Mouse (Mus musculus) hindbrain, embryonic 13.5 days (tissue): ENCODE data around the gene Mapre3. TPM values are rescaled to one million over a fixed set of nuclear protein-coding genes. Genes with fewer than 3 reads are reported as not detected.
A peak's percentile ranks its signal among the peaks of the same experiment; 100 is the strongest.

Experiments
- ATAC-seq: fragments of 200-750 bp; cut with Nextera tagmentation; 2 replicates; pipeline ENCODE4 v1.8.0; 2017; ENCODE audit warnings: moderate TSS enrichment; ENCODE audit not compliant: low FRiP score
- H3K27ac ChIP-seq: fragments of 300-500 bp; sonication (generic); 2 replicates; pipeline ENCODE4 v1.5.1; 2015; ENCODE audit warnings: inconsistent platforms, mild to moderate bottlenecking, moderate library complexity
- H3K27me3 ChIP-seq: fragments of 300-500 bp; sonication (generic); 2 replicates; pipeline ENCODE4 v1.6.1; 2015; ENCODE audit warnings: mild to moderate bottlenecking, inconsistent platforms
- H3K36me3 ChIP-seq: fragments of 300-500 bp; sonication (generic); 2 replicates; pipeline ENCODE4 v1.6.1; 2015; ENCODE audit warnings: mild to moderate bottlenecking, inconsistent platforms
- H3K4me1 ChIP-seq: fragments of 300-500 bp; sonication (generic); replicated peaks from 2 replicates; pipeline ENCODE4 v1.6.1; 2015; ENCODE audit warnings: inconsistent platforms
- H3K4me2 ChIP-seq: fragments of 300-500 bp; sonication (generic); 2 replicates; pipeline ENCODE4 v1.6.1; 2015; ENCODE audit warnings: inconsistent platforms, mild to moderate bottlenecking, moderate library complexity
- H3K4me3 ChIP-seq: fragments of 300-500 bp; sonication (generic); 2 replicates; pipeline ENCODE4 v1.5.1; 2015; ENCODE audit warnings: mild to moderate bottlenecking, inconsistent platforms
- H3K9ac ChIP-seq: fragments of 300-500 bp; sonication (generic); 2 replicates; pipeline ENCODE4 v1.6.1; 2015; ENCODE audit warnings: mild to moderate bottlenecking, inconsistent platforms
- H3K9me3 ChIP-seq: fragments of 300-500 bp; sonication (generic); 2 replicates; pipeline ENCODE4 v1.6.1; 2016; ENCODE audit warnings: inconsistent platforms
- WGBS: fragments of 180-500 bp; shearing (Covaris S2); methylation state at CpG from one replicate; pipeline ENCODE4 v1.1.7; 2015; 5-methylcytosine and 5-hydroxymethylcytosine counted together
- polyA plus RNA-seq: library from polyadenylated mRNA; unstranded; fragments of >200 nt; fragmentation: Nextera tagmentation; extraction: Ambion mirVana; gene quantifications from 2 replicates; pipeline ENCODE4 v1.2.1, GENCODE M21; 2015

The Mapre3 gene
- polyA plus RNA-seq, 1 experiment from 2014 or later, result 115 TPM

DNA sequence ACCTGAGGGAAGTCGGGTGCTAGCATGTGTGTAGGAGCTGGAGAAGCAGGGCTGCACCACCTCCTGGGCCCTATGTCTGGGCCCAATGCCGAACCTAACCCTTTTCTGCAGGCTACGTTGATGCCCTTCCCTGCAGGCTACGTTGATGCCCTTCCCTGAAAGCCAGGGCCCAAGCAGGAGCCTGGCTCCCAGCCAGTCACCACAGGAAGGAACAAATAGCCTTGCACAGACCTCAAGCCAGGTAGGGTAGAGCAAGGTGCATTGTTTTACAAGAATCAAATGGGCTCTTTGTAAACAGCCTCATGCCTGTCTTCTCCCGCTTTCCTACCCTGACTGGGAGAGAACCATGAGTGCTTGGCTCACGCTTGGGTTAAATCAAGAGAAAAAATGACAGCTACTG is 11.4 kb downstream of the Mapre3 start:
- H3K36me3 ChIP-seq, result peaks cover 5% of the 10 kb centered on the region; the same call in 1 of the 2 replicates
- ATAC-seq, result no peak
- WGBS, result 78% methylated on average over 6 of the region's 6 CpGs
- H3K4me3 ChIP-seq, result no peak overlapping the region
- H3K4me1 ChIP-seq, result peaks cover 17% of the 10 kb centered on the region
- H3K27ac ChIP-seq, result no peak overlapping the region
- H3K9ac ChIP-seq, result 0 out of 2 replicates have a peak overlapping the region, but pooled peaks have one; percentile 24
- H3K27me3 ChIP-seq, result no peaks in the 10 kb centered on the region
- H3K4me2 ChIP-seq, result no peak overlapping the region
- H3K9me3 ChIP-seq, result no peaks in the 10 kb centered on the region

DNA sequence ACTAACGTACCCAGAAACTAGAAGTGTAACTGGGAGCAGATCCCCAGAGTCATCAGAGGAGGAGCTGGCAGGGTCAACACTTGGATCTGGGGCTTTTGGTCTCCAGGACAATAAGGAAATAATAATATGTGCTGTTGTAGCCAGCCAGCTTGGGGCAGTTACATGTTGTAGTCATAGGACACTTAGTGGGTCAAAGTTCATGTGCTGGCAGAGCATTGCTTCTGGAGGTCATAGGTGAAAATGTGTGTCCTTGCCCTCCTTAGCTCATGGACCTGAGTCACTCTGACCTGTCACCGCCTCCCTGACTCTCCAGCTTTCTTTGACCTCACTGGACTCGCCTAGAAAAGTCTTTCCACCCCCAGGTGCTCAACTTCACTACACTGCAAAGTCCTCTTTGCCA is 19.0 kb downstream of the Mapre3 start:
- ATAC-seq, result no peak
- H3K27ac ChIP-seq, result no peak overlapping the region
- no peaks in the 10 kb centered on the region for H3K27me3 ChIP-seq
- H3K4me2 ChIP-seq, result no peak overlapping the region
- H3K4me3 ChIP-seq, result no peak overlapping the region
- H3K9ac ChIP-seq, result no peak overlapping the region
- H3K9me3 ChIP-seq, result peaks cover 6% of the 10 kb centered on the region
- peaks cover 31% of the 10 kb centered on the region for H3K36me3 ChIP-seq
- 86% methylated on average over 3 of the region's 3 CpGs for WGBS
- no peaks in the 10 kb centered on the region for H3K4me1 ChIP-seq

DNA sequence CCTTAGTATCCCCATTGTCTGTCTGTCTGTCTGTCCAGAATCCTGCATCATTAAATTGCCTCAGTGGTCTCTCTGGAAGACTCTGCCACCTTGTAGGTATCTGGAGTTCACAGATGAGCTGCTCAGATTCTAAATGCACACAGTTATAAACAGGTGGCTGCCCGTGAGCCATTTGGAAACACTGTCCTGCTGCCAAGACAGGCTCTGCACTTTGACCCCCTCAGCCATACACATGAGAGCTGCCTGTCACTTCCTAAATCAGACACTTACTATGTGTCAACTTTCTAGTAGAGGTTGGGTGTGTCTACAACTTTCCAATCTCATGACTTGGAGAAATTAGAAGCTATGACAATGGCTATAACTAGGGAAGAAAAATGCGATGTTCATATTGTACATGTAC is 25.3 kb downstream of the Mapre3 start:
- H3K9me3 ChIP-seq, result peaks cover 6% of the 10 kb centered on the region
- H3K4me1 ChIP-seq, result no peaks in the 10 kb centered on the region
- WGBS, result 96% methylated on average over 2 of the region's 2 CpGs
- H3K27me3 ChIP-seq, result no peaks in the 10 kb centered on the region
- no peak overlapping the region for H3K9ac ChIP-seq
- no peak overlapping the region for H3K4me2 ChIP-seq
- H3K4me3 ChIP-seq, result no peak overlapping the region
- no peak for ATAC-seq
- H3K27ac ChIP-seq, result no peak overlapping the region
- peaks cover 29% of the 10 kb centered on the region for H3K36me3 ChIP-seq

DNA sequence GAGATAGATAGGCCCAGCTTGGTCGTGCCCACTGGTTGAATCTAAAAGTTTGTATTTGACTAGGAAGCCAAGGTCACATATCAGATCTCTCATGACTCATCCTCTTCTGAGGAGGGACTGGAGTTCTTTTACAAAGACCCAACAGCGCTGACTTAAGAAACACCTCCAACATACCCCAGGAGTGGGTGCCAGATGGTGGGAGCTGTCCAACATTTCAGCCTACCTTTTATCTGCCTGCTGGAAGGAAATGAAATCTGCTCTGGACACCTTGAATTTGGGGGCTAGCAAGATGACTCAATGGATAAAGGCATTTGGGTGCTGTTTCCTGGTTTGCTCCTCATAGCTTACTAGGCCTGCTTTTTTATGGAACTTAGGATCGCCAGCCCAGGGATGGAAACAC is 27.5 kb downstream of the Mapre3 start:
- H3K4me3 ChIP-seq, result no peak overlapping the region

DNA sequence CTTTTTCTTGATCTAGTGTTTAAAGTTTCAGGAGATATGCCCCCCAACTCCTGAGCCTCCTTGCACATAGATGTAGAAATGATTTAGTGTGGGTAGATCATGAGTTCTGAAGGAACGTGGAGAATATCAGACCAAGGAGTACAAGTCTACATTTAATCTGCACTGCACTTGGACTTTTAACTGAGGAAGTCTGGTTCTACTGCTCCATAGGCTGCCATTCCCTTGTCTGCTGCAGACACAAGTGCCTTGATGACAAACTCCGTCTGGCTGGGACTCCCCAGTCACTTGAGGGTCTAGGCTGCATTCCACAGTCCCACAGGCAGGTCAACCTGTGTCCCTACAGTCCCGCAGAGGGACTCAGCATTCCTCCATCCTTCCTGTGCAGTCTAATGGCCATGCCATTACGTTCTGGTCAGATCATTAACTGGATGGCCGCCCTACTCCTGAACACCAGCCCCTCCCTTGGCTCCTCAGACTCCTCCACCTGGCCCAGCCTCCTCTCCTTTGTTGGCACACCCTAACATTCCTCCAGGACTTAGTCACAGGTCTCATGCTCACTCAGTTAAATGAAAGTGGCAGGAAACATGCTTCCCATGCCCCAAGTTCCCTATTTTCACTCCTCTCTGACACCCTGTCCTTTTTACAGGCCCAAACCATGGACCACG is 35.6 kb downstream of the Mapre3 start:
- Histone ChIP-seq H3K27me3 (no peaks in the 10 kb centered on the region), H3K36me3 (no peaks in the 10 kb centered on the region), H3K9me3 (no peaks in the 10 kb centered on the region), H3K4me2 (no peak overlapping the region), H3K27ac (no peak overlapping the region), H3K4me3 (no peak overlapping the region), H3K4me1 (0 out of 2 replicates have a peak, but pooled peaks cover 10% of the 10 kb centered on the region), H3K9ac (no peak overlapping the region)
- ATAC-seq, result no peak
- WGBS, result 71% methylated on average over 6 of the region's 6 CpGs

More for the DNA sequence above, 27.5 kb downstream of the Mapre3 start:
- Histone ChIP-seq H3K9ac (no peak overlapping the region), H3K9me3 (peaks cover 2% of the 10 kb centered on the region), H3K27ac (no peak overlapping the region), H3K4me2 (no peak overlapping the region), H3K36me3 (peaks cover 17% of the 10 kb centered on the region), H3K4me1 (no peaks in the 10 kb centered on the region), H3K27me3 (no peaks in the 10 kb centered on the region)
- 55% methylated on average over 3 of the region's 3 CpGs for WGBS
- ATAC-seq, result no peak

DNA sequence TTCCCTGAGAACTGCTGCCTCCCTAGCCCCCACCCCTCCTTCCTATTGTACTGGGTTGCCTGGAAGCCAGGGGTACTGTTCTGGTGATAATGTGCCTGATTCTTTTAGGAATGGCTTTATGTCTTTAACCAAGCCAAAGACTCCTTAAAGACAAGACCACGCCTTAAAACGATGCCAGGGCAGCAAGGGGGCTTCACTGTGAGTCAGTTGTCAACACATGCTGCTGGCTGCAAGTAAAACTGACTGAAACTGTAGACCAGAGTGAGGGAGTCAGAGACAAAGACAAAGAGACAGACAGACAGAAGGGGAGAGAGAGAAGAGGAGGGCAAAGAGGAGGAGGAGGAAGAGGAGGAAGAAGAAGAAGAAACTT is 36.1 kb downstream of the Mapre3 start:
- no peak overlapping the region for H3K9ac ChIP-seq
- no peak overlapping the region for H3K27ac ChIP-seq
- 62% methylated on average over 2 of the region's 2 CpGs for WGBS
- no peak for ATAC-seq
- no peaks in the 10 kb centered on the region for H3K27me3 ChIP-seq
- no peaks in the 10 kb centered on the region; the same call in 1 of the 2 replicates for H3K36me3 ChIP-seq
- 0 out of 2 replicates have a peak, but pooled peaks cover 10% of the 10 kb centered on the region for H3K4me1 ChIP-seq
- H3K4me3 ChIP-seq, result no peak overlapping the region
- H3K4me2 ChIP-seq, result no peak overlapping the region
- no peaks in the 10 kb centered on the region for H3K9me3 ChIP-seq

DNA sequence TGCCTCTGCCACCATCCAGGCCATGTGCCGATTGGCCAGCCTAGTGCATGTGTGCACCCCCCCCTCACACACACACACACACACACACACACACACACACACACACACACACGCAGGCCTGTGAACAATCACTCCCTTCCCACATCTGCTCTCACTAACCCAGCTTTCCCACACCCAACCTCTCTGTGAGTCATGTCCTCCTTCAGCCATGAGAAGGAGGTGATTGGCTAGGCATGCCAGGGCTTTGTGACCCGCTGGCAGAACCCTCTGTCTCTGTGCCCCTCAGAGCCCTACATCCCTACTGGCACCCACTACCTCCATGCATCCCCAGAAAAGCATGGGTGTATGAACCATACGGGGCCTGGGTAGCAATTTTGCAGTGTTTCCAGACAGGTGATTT is 39.1 kb downstream of the Mapre3 start:
- 0 out of 2 replicates have a peak, but pooled peaks cover 10% of the 10 kb centered on the region for H3K4me1 ChIP-seq
- H3K27ac ChIP-seq, result no peak overlapping the region
- no peaks in the 10 kb centered on the region for H3K9me3 ChIP-seq
- no peak overlapping the region for H3K4me3 ChIP-seq
- H3K36me3 ChIP-seq, result no peaks in the 10 kb centered on the region; the same call in 1 of the 2 replicates
- WGBS, result 88% methylated on average over 4 of the region's 4 CpGs
- H3K9ac ChIP-seq, result no peak overlapping the region
- H3K4me2 ChIP-seq, result no peak overlapping the region
- no peak for ATAC-seq
- no peaks in the 10 kb centered on the region for H3K27me3 ChIP-seq

DNA sequence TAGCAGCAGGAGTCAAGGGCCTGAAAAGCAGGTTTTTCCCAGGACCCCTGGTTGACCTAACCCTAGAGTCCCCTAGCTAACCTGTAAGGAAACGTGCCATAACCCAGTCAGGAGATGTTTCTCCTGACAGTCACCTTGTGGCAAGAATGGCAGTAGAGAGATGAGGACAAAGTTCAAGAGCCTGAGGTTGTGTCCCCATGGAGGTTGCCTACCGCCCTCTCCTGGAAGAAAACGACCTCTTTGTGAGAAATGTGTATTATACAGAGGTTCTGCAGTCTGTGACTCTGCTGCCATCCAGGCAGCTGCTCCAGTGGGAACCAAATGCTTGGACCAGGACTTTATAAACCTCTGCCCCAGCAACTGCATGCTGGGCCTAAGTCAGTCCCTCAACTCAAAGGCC is 41.2 kb downstream of the Mapre3 start:
- 0 out of 2 replicates have a peak, but pooled peaks cover 3% of the 10 kb centered on the region for H3K4me1 ChIP-seq
- H3K27me3 ChIP-seq, result no peaks in the 10 kb centered on the region
- H3K9ac ChIP-seq, result no peak overlapping the region
- no peak overlapping the region for H3K27ac ChIP-seq
- ATAC-seq, result no peak
- H3K4me3 ChIP-seq, result no peak overlapping the region
- WGBS, result 51% methylated on average over 3 of the region's 3 CpGs
- no peak overlapping the region for H3K4me2 ChIP-seq
- no peaks in the 10 kb centered on the region for H3K9me3 ChIP-seq
- H3K36me3 ChIP-seq, result no peaks in the 10 kb centered on the region; the same call in 1 of the 2 replicates

DNA sequence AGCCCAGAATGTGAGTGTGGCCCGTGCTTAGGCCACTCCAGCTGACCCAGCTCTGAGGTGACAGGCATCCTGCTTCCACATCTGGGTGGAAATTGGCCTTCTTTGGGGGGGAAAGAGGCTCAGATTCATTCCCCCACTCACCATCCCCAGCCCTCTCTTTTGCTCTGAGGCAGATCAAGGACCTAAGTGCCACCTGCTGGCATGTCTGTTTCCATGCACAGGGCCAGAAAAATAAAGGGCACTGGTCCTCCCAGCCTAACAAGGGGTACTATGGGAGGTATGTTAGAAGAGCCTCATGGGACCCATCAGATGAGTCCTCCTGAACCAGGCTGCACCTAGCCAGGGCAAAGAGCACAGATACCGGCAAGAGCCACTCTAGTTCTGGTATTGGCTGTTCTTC is 41.7 kb downstream of the Mapre3 start:
- no peak overlapping the region for H3K4me2 ChIP-seq
- no peaks in the 10 kb centered on the region for H3K27me3 ChIP-seq
- H3K36me3 ChIP-seq, result no peaks in the 10 kb centered on the region; the same call in 1 of the 2 replicates
- ATAC-seq, result no peak
- no peak overlapping the region for H3K9ac ChIP-seq
- H3K4me1 ChIP-seq, result 0 out of 2 replicates have a peak, but pooled peaks cover 1% of the 10 kb centered on the region
- H3K4me3 ChIP-seq, result no peak overlapping the region
- H3K9me3 ChIP-seq, result no peaks in the 10 kb centered on the region
- WGBS, result 86% methylated on average over 2 of the region's 2 CpGs
- no peak overlapping the region for H3K27ac ChIP-seq

DNA sequence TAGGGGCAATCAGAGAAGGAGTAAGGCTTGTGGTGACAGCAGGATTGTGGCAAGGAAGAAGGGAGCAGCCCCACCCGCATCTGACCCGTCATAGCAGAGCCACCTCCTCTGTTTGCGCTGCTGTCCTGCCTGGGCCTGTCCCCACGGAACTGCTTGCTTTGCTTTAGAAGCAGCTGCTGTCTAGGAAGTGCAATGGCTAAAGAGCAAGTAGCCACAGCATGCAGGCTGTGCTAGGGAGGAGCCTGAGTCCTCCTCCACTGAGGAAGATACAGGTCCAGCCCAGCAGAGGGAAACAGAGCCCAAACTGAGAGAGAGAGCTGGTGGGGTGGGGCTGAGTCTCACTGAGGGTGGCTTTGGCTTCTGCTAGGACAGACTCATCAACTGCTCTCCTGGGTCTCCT is 49.4 kb downstream of the Mapre3 start:
- WGBS, result 43% methylated on average over 4 of the region's 4 CpGs
- Histone ChIP-seq H3K4me3 (no peak overlapping the region), H3K27ac (no peak overlapping the region), H3K36me3 (peaks cover 49% of the 10 kb centered on the region), H3K4me1 (peaks cover 3% of the 10 kb centered on the region), H3K9ac (no peak overlapping the region), H3K9me3 (no peaks in the 10 kb centered on the region), H3K27me3 (no peaks in the 10 kb centered on the region), H3K4me2 (no peak overlapping the region)
- ATAC-seq, result no peak

DNA sequence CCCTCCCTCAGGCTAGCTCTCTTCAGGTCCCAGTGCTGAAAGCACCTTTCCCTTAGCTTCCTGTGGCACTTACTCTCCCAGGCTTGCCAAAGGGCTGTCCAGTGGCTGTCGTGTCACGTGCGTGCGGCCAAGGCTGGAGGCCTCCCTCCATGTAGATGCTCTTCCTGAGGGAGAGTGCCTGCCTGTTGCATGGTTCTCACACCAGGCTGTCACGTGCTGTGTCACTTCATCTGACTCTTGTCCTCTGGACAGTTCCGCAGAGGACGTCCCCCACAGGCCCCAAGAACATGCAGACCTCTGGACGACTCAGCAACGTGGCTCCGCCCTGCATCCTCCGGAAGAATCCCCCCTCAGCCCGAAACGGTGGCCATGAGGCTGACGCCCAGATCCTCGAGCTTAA is 49.9 kb downstream of the Mapre3 start:
- Histone ChIP-seq H3K36me3 (peaks cover 49% of the 10 kb centered on the region), H3K27ac (no peak overlapping the region), H3K4me3 (no peak overlapping the region), H3K9ac (no peak overlapping the region), H3K27me3 (no peaks in the 10 kb centered on the region), H3K4me1 (peaks cover 7% of the 10 kb centered on the region), H3K4me2 (no peak overlapping the region), H3K9me3 (no peaks in the 10 kb centered on the region)
- 49% methylated on average over 15 of the region's 15 CpGs for WGBS
- ATAC-seq, result no peak

DNA sequence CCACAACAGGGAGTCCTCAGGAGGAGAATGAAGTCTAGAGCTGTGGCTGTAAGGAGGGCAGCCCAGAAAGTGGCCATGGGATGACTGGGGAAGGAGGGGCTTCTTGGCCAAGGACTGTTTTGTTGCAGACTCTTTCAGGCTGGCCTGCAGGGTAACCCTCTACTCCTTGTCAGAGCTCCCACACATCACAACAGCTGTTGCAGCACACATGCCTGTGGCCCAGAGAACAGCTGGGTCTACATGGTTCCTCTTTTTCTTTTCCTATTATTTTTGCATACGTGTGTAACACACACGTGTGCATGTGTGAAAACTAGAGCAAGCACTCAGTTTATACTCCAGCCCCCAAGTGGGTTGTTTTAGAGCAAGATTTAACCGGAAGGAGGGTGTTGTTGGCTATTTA is 52.4 kb downstream of the Mapre3 start:
- no peak for ATAC-seq
- WGBS, result 91% methylated on average over 3 of the region's 3 CpGs
- Histone ChIP-seq H3K4me1 (peaks cover 26% of the 10 kb centered on the region), H3K36me3 (peaks cover 59% of the 10 kb centered on the region), H3K9ac (no peak overlapping the region), H3K27ac (no peak overlapping the region), H3K27me3 (no peaks in the 10 kb centered on the region), H3K9me3 (no peaks in the 10 kb centered on the region), H3K4me2 (no peak overlapping the region), H3K4me3 (no peak overlapping the region)

DNA sequence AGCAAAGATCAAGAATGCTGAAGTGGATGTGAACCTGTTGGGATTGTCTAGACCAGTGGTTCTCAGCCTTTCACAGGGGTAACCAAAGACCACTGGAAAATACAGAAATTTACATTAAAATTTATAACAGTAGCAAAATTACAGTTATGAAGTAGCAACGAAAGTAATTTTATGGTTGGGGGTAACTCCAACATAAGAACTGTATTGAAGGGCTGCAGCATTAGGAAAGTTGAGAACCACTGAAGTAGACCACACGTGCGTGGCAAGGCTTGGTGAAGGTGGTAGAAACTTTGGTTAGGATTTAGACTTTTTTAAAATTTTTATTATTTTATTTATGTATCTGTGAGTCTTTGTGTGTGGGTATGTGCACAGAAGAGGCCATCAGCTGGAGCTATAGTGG is 53.3 kb downstream of the Mapre3 start, which contains the start of gene Tmem214:
Tmem214 (plus strand) TSS at position 301 of the 400 bp plus-strand sequence.
- WGBS, result 97% methylated on average over 3 of the region's 3 CpGs

More for the DNA sequence above, 53.3 kb downstream of the Mapre3 start, which contains the start of gene Tmem214:
- no peaks in the 10 kb centered on the region for H3K27me3 ChIP-seq
- peaks cover 26% of the 10 kb centered on the region for H3K4me1 ChIP-seq
- H3K36me3 ChIP-seq, result peaks cover 62% of the 10 kb centered on the region
- H3K4me2 ChIP-seq, result 0 out of 2 replicates have a peak within 1 kb of the TSS, but pooled peaks have one; percentile 87
- no peaks in the 10 kb centered on the region for H3K9me3 ChIP-seq
- H3K9ac ChIP-seq, result peak within 1 kb of the TSS; percentile 90; the same call in 1 of the 2 replicates
- ATAC-seq, result no peak
- H3K27ac ChIP-seq, result peak within 1 kb of the TSS; percentile 80; the same call in 1 of the 2 replicates
- H3K4me3 ChIP-seq, result no peak within 1 kb of the TSS; the same call in 1 of the 2 replicates
